ENCODE assay signal across 8 mouse cellular contexts in genomic region chr1:61771213-61771612, GRCm38 (mm10).
DNase-seq lines count a peak whose midpoint lies in the region; ATAC-seq lines count a peak whose summit lies in the region.

No protein-coding gene starts in this region.

- H3K27ac ChIP-seq in heart, embryonic 10.5 days: no peak overlapping the region
- no peak overlapping the region for H3K27ac ChIP-seq in lung, embryonic 15.5 days

- H3K9me3 ChIP-seq in heart, embryonic 10.5 days: no peaks in the 10 kb centered on the region
- H3K9me3 ChIP-seq in lung, embryonic 15.5 days: no peaks in the 10 kb centered on the region

- no peak overlapping the region for H3K4me3 ChIP-seq in heart, embryonic 10.5 days
- no peak overlapping the region for H3K4me3 ChIP-seq in lung, embryonic 15.5 days

- H3K4me2 ChIP-seq in lung, embryonic 15.5 days: no peak overlapping the region

- peak; percentile 83; the same call in 1 of the 2 replicates for ATAC-seq in cerebellum, adult (ENCODE audit: insufficient number of reproducible peaks, low FRiP score, low TSS enrichment)
- ATAC-seq in lung, embryonic 15.5 days (ENCODE audit: borderline replicate concordance, extremely low read depth, low FRiP score, low TSS enrichment): peak; percentile 84; the same call in 1 of the 2 replicates

- no peak for DNase-seq in cerebellum, adult 11-12 months
- DNase-seq in adrenal gland, adult 2 months: peak; percentile 61
- DNase-seq in embryo, embryonic 9.5 days (ENCODE audit: extremely low spot score): peak; percentile 68
- DNase-seq in heart, embryonic 10.5 days (ENCODE audit: low spot score): peak; percentile 79
- DNase-seq in large intestine, adult 2 months (ENCODE audit: low read depth, low spot score): peak; percentile 59
- peak; percentile 67 to 80 for DNase-seq in right cerebral cortex, postnatal 10 days (ENCODE audit: low spot score in 2 of 2)

- H3K4me1 ChIP-seq in heart, embryonic 10.5 days: no peaks in the 10 kb centered on the region
- peaks cover 6% of the 10 kb centered on the region for H3K4me1 ChIP-seq in lung, embryonic 15.5 days

- H3K36me3 ChIP-seq in heart, embryonic 10.5 days: no peaks in the 10 kb centered on the region
- H3K36me3 ChIP-seq in lung, embryonic 15.5 days: no peaks in the 10 kb centered on the region

- H3K9ac ChIP-seq in lung, embryonic 15.5 days: no peak overlapping the region

- no peaks in the 10 kb centered on the region for H3K27me3 ChIP-seq in heart, embryonic 10.5 days (ENCODE audit: insufficient read depth, poor library complexity, severe bottlenecking)
- no peaks in the 10 kb centered on the region for H3K27me3 ChIP-seq in lung, embryonic 15.5 days
